Comparison of ENCODE assay signal across 14 mouse cellular contexts in the genomic region with DNA sequence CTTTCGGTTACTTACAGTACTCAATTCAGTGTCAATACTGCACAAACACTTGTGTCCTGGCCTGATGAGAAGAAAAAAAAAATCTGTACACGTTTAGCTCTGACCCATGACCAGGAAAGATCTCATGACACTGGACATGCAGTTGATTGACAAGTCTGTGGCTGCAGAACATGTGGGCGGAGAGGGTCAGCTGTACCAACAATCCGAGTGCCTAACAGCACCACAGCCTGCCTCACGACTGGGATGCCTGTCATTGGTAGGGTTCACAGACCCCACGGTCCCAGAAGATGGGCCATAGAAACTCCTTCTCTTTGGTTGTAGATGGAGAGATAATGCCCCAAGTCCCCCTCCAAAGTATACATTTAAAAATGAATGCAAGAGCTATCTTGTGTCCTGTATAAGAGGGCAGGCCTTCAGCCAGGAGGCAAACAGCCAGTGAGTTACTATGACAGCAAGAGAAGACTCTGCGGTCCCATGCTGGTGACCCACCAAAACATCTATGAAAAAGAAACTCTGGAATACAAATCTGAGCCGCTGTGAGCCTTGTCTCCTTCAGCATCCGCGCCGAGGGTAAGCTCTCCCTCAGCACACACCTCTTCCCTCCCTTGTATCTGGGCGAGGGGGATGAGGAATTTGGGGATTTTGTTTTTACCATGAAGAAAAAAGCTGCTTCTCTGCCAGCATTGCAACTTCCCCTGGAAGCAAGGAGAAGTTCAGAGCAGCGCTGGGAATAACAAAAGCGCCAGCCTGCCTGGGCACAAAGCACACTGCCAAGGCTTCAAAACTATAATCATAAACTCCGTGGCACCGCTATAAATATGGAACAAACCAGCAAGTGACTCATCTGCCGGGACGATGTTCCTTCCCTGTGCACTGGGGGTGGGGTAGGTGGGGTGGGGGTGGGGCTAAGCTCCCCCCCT.
DNase-seq lines count a peak whose midpoint lies in the region; ATAC-seq and TF ChIP-seq lines count a peak whose summit lies in the region.
"Had no signal": no experiment of that assay in that cellular context is flagged by ENCODE, and none has a peak within 500 bp of the region (broad histone marks: within the 10 kb centered on the region; RNA-seq: fewer than 3 reads in every experiment).

No protein-coding gene starts in this region.

- H3K27ac ChIP-seq in hindbrain, embryonic 14.5 days: no peak overlapping the region
- no peak overlapping the region for H3K27ac ChIP-seq in hindbrain, embryonic 12.5 days
- H3K27ac ChIP-seq in stomach, embryonic 15.5 days: peak overlapping the region; percentile 44; the same call in 1 of the 2 replicates
- H3K27ac ChIP-seq in stomach, postnatal 0 days (replicated peaks): no peak overlapping the region
- H3K27ac ChIP-seq: limb, embryonic 12.5 days had no signal

- TF ChIP-seq EP300 in stomach, postnatal 0 days (optimal IDR thresholded peaks at IDR 0.05): no peak

- H3K4me2 ChIP-seq in hindbrain, embryonic 14.5 days (replicated peaks): 0 out of 2 replicates have a peak overlapping the region, but pooled peaks have one; percentile 9
- H3K4me2 ChIP-seq in hindbrain, embryonic 12.5 days (replicated peaks): no peak overlapping the region
- no peak overlapping the region for H3K4me2 ChIP-seq in stomach, embryonic 15.5 days
- no peak overlapping the region for H3K4me2 ChIP-seq in stomach, postnatal 0 days (replicated peaks; ENCODE audit: low read depth)
- H3K4me2 ChIP-seq: limb, embryonic 12.5 days had no signal

- no peaks in the 10 kb centered on the region for H3K9me3 ChIP-seq in hindbrain, embryonic 14.5 days (ENCODE audit: control insufficient read depth, low read length)
- no peaks in the 10 kb centered on the region for H3K9me3 ChIP-seq in hindbrain, embryonic 12.5 days (replicated peaks)
- no peaks in the 10 kb centered on the region for H3K9me3 ChIP-seq in stomach, embryonic 15.5 days
- no peaks in the 10 kb centered on the region for H3K9me3 ChIP-seq in stomach, postnatal 0 days (ENCODE audit: control insufficient read depth, low read length)
- H3K9me3 ChIP-seq: limb, embryonic 12.5 days had no signal

- no peaks in the 10 kb centered on the region for H3K27me3 ChIP-seq in hindbrain, embryonic 14.5 days (ENCODE audit: control insufficient read depth, insufficient read depth, low read length)
- H3K27me3 ChIP-seq in hindbrain, embryonic 12.5 days: no peaks in the 10 kb centered on the region
- no peaks in the 10 kb centered on the region for H3K27me3 ChIP-seq in stomach, embryonic 15.5 days (replicated peaks)
- no peaks in the 10 kb centered on the region for H3K27me3 ChIP-seq in stomach, postnatal 0 days (ENCODE audit: control insufficient read depth, insufficient read depth, low read length)
- H3K27me3 ChIP-seq: limb, embryonic 12.5 days had no signal

- 0 out of 2 replicates have a peak, but pooled peaks cover 7% of the 10 kb centered on the region for H3K36me3 ChIP-seq in hindbrain, embryonic 14.5 days (replicated peaks; ENCODE audit: control insufficient read depth, insufficient read depth)
- no peaks in the 10 kb centered on the region for H3K36me3 ChIP-seq in hindbrain, embryonic 12.5 days
- peaks cover 5% of the 10 kb centered on the region for H3K36me3 ChIP-seq in stomach, embryonic 15.5 days
- peaks cover 5% of the 10 kb centered on the region for H3K36me3 ChIP-seq in stomach, postnatal 0 days (ENCODE audit: control insufficient read depth, insufficient read depth, low read length)
- H3K36me3 ChIP-seq: G1E had no signal

- H3K4me3 ChIP-seq in hindbrain, embryonic 14.5 days (replicated peaks; ENCODE audit: low read length): no peak overlapping the region
- H3K4me3 ChIP-seq in hindbrain, embryonic 12.5 days: no peak overlapping the region
- H3K4me3 ChIP-seq in stomach, embryonic 15.5 days (replicated peaks): no peak overlapping the region
- no peak overlapping the region for H3K4me3 ChIP-seq in stomach, postnatal 0 days (ENCODE audit: low read depth, low read length)
- H3K4me3 ChIP-seq: limb, embryonic 12.5 days had no signal

- no peak for TF ChIP-seq CTCF in stomach, postnatal 0 days (IDR thresholded peaks at IDR 0.05; ENCODE audit: low read depth)

- ATAC-seq in hindbrain, embryonic 14.5 days (ENCODE audit: low FRiP score): no peak
- ATAC-seq in hindbrain, embryonic 12.5 days (ENCODE audit: low FRiP score): no peak
- ATAC-seq in stomach, embryonic 15.5 days (ENCODE audit: insufficient read depth, low FRiP score, low read depth): no peak
- ATAC-seq in stomach, postnatal 0 days (ENCODE audit: low FRiP score, low TSS enrichment): no peak

- no peak overlapping the region for H3K9ac ChIP-seq in hindbrain, embryonic 14.5 days
- no peak overlapping the region for H3K9ac ChIP-seq in hindbrain, embryonic 12.5 days
- no peak overlapping the region for H3K9ac ChIP-seq in stomach, embryonic 15.5 days
- no peak overlapping the region for H3K9ac ChIP-seq in stomach, postnatal 0 days (ENCODE audit: low read length)
- H3K9ac ChIP-seq: limb, embryonic 12.5 days had no signal

- no peaks in the 10 kb centered on the region for H3K4me1 ChIP-seq in hindbrain, embryonic 14.5 days (replicated peaks; ENCODE audit: control insufficient read depth, insufficient read depth, low read length)
- H3K4me1 ChIP-seq in hindbrain, embryonic 12.5 days: peaks cover 5% of the 10 kb centered on the region; the same call in 1 of the 2 replicates
- 0 out of 2 replicates have a peak, but pooled peaks cover 2% of the 10 kb centered on the region for H3K4me1 ChIP-seq in stomach, embryonic 15.5 days
- peaks cover 2% of the 10 kb centered on the region; the same call in 1 of the 2 replicates for H3K4me1 ChIP-seq in stomach, postnatal 0 days (replicated peaks; ENCODE audit: control insufficient read depth, insufficient read depth)

- 58% methylated on average over 18 of the region's 18 CpGs for WGBS in hindbrain, embryonic 14.5 days
- WGBS in hindbrain, embryonic 12.5 days: 68% methylated on average over 18 of the region's 18 CpGs
- WGBS in stomach, embryonic 15.5 days: 64% methylated on average over 18 of the region's 18 CpGs
- 54% methylated on average over 18 of the region's 18 CpGs for WGBS in stomach, postnatal 0 days

- peak; percentile 25 to 37 for DNase-seq in adrenal gland, adult (ENCODE audit: inconsistent age in 2 of 2, low spot score in 1 of 2)
- DNase-seq in adrenal gland, adult 18-20 months (ENCODE audit: low spot score in 2 of 2): no peak
- DNase-seq in hindbrain, embryonic 14.5 days (ENCODE audit: low spot score): no peak
- DNase-seq in stomach, postnatal 0 days (ENCODE audit: low spot score): no peak
- DNase-seq in B cell, adult 2 months: no peak
- no peak for DNase-seq in lung, postnatal 25 days (ENCODE audit: low spot score)
- DNase-seq: adrenal gland, postnatal 14 days; cerebellum, adult 18-20 months; heart, postnatal 10 days; lung, postnatal 10 days had no signal

Comparison
In these comparisons a context has a peak if more than half of its experiments do, and no peak if none do; other contexts are left out.
1. DNase-seq: peak in adrenal gland, adult (2 of 2); none in adrenal gland, adult 18-20 months (0 of 2), hindbrain, embryonic 14.5 days (single experiment), stomach, postnatal 0 days (single experiment), B cell, adult 2 months (0 of 2) and lung, postnatal 25 days (single experiment).